Mouse (Mus musculus) macrophage (primary cell): ENCODE measurements around the gene Nmt1. TPM values are rescaled to one million over a fixed set of nuclear protein-coding genes. Genes with fewer than 3 reads are reported as not detected.
A peak's percentile ranks its signal among the peaks of the same experiment; 100 is the strongest.

Experiments
- H3K27ac ChIP-seq: fragments of 350-480 bp; formaldehyde crosslinking; 2 replicates; pipeline ENCODE4 v1.9.0; 2021
- H3K36me3 ChIP-seq: fragments of 350-480 bp; formaldehyde crosslinking; 2 replicates; pipeline ENCODE4 v1.9.0; 2021; ENCODE audit errors: inconsistent target
- H3K4me3 ChIP-seq: fragments of 350-480 bp; formaldehyde crosslinking; 2 replicates; pipeline ENCODE4 v1.9.0; 2021; ENCODE audit errors: inconsistent target
- H3K79me2 ChIP-seq: fragments of 350-480 bp; formaldehyde crosslinking; 2 replicates; pipeline ENCODE4 v1.9.0; 2021; ENCODE audit errors: inconsistent target
- WGBS: methylation state at CpG from one replicate; pipeline ENCODE4 v1.1.7; 2026; ENCODE audit warnings: inconsistent platforms; ENCODE audit not compliant: missing documents; 5-methylcytosine and 5-hydroxymethylcytosine counted together
- polyA plus RNA-seq: library from polyadenylated mRNA; stranded (reverse); fragments of 250-400 nt; gene quantifications from 3 replicates; pipeline ENCODE4 v1.2.4, GENCODE M21; 2018; ENCODE audit warnings: inconsistent platforms

The Nmt1 gene
- polyA plus RNA-seq, 1 experiment from 2014 or later: 58.0 TPM

- WGBS: 95% methylated on average over 6 of the region's 6 CpGs
- H3K4me3 ChIP-seq: no peak overlapping the region
- H3K27ac ChIP-seq: no peak overlapping the region
- H3K79me2 ChIP-seq: no peaks in the 10 kb centered on the region
- H3K36me3 ChIP-seq: no peaks in the 10 kb centered on the region
Observed at GRCm38 (mm10) chr11:103095801-103096200, 67.8 kb downstream of the Nmt1 start.

- Histone ChIP-seq H3K4me3 (no peak overlapping the region), H3K27ac (no peak overlapping the region), H3K36me3 (no peaks in the 10 kb centered on the region), H3K79me2 (no peaks in the 10 kb centered on the region)
- 85% methylated on average over 18 of the region's 22 CpGs for WGBS
Observed at GRCm38 (mm10) chr11:103096979-103097894, 69.2 kb downstream of the Nmt1 start.

- no peaks in the 10 kb centered on the region for H3K36me3 ChIP-seq
- H3K4me3 ChIP-seq: no peak overlapping the region
- no peak overlapping the region for H3K27ac ChIP-seq
- H3K79me2 ChIP-seq: no peaks in the 10 kb centered on the region
- 91% methylated on average over 11 of the region's 11 CpGs for WGBS
Observed at GRCm38 (mm10) chr11:103098531-103099190, 70.7 kb downstream of the Nmt1 start.

GRCm38 (mm10) chr11:103099352-103099940 lies 71.5 kb downstream of the Nmt1 start:
- 88% methylated on average over 12 of the region's 12 CpGs for WGBS
- no peaks in the 10 kb centered on the region for H3K36me3 ChIP-seq
- H3K4me3 ChIP-seq: no peak overlapping the region
- no peak overlapping the region for H3K27ac ChIP-seq
- H3K79me2 ChIP-seq: no peaks in the 10 kb centered on the region

- Histone ChIP-seq H3K79me2 (no peaks in the 10 kb centered on the region), H3K4me3 (no peak overlapping the region), H3K27ac (no peak overlapping the region), H3K36me3 (no peaks in the 10 kb centered on the region)
- WGBS: 74% methylated on average over 8 of the region's 8 CpGs
Observed at GRCm38 (mm10) chr11:103100361-103100760, 72.4 kb downstream of the Nmt1 start.

GRCm38 (mm10) chr11:103101481-103101865 lies 73.5 kb downstream of the Nmt1 start, which contains the start of the genes Plcd3 and Acbd4:
Gene Plcd3 (minus strand): TSS chr11:103101658.
Gene Acbd4 (plus strand): TSS chr11:103101682.
- no peaks in the 10 kb centered on the region for H3K36me3 ChIP-seq
- H3K4me3 ChIP-seq: peak within 1 kb of the TSS; percentile 24
- H3K79me2 ChIP-seq: no peaks in the 10 kb centered on the region
- 2% methylated on average over 34 of the region's 34 CpGs for WGBS
- no peak within 1 kb of the TSS for H3K27ac ChIP-seq

GRCm38 (mm10) chr11:103101866-103102501 lies 74.0 kb downstream of the Nmt1 start:
- no peaks in the 10 kb centered on the region for H3K79me2 ChIP-seq
- H3K36me3 ChIP-seq: no peaks in the 10 kb centered on the region
- no peak overlapping the region for H3K27ac ChIP-seq
- WGBS: 4% methylated on average over 30 of the region's 30 CpGs
- H3K4me3 ChIP-seq: peak overlapping the region; percentile 24

GRCm38 (mm10) chr11:103102725-103103349 lies 74.8 kb downstream of the Nmt1 start:
- peak overlapping the region; percentile 12; the same call in 1 of the 2 replicates for H3K27ac ChIP-seq
- H3K4me3 ChIP-seq: peak overlapping the region; percentile 85
- H3K36me3 ChIP-seq: no peaks in the 10 kb centered on the region
- H3K79me2 ChIP-seq: no peaks in the 10 kb centered on the region
- WGBS: under 1% methylated on average over 35 of the region's 35 CpGs

- Histone ChIP-seq H3K27ac (0 out of 2 replicates have a peak overlapping the region, but pooled peaks have one; percentile 12), H3K36me3 (no peaks in the 10 kb centered on the region), H3K4me3 (peak overlapping the region; percentile 85), H3K79me2 (no peaks in the 10 kb centered on the region)
- WGBS: 48% methylated on average over 7 of the region's 8 CpGs
Observed at GRCm38 (mm10) chr11:103103621-103104020, 75.6 kb downstream of the Nmt1 start.

- Histone ChIP-seq H3K27ac (no peak overlapping the region), H3K36me3 (no peaks in the 10 kb centered on the region), H3K79me2 (no peaks in the 10 kb centered on the region), H3K4me3 (no peak overlapping the region)
- WGBS: 92% methylated on average over 7 of the region's 7 CpGs
Observed at GRCm38 (mm10) chr11:103104469-103104868, 76.5 kb downstream of the Nmt1 start.

GRCm38 (mm10) chr11:103105180-103105725 lies 77.3 kb downstream of the Nmt1 start:
- WGBS: 95% methylated on average over 13 of the region's 14 CpGs
- no peaks in the 10 kb centered on the region for H3K79me2 ChIP-seq
- H3K27ac ChIP-seq: no peak overlapping the region
- no peak overlapping the region for H3K4me3 ChIP-seq
- no peaks in the 10 kb centered on the region for H3K36me3 ChIP-seq

- 94% methylated on average over 6 of the region's 6 CpGs for WGBS
- Histone ChIP-seq H3K27ac (no peak overlapping the region), H3K79me2 (no peaks in the 10 kb centered on the region), H3K36me3 (no peaks in the 10 kb centered on the region), H3K4me3 (no peak overlapping the region)
Observed at GRCm38 (mm10) chr11:103105810-103106209, 77.8 kb downstream of the Nmt1 start.

GRCm38 (mm10) chr11:103106386-103106785 lies 78.4 kb downstream of the Nmt1 start:
- Histone ChIP-seq H3K27ac (no peak overlapping the region), H3K36me3 (no peaks in the 10 kb centered on the region), H3K79me2 (no peaks in the 10 kb centered on the region), H3K4me3 (no peak overlapping the region)
- 90% methylated on average over 3 of the region's 4 CpGs for WGBS

GRCm38 (mm10) chr11:103111301-103111700 lies 83.3 kb downstream of the Nmt1 start:
- Histone ChIP-seq H3K36me3 (no peaks in the 10 kb centered on the region), H3K27ac (no peak overlapping the region), H3K4me3 (no peak overlapping the region), H3K79me2 (peaks cover 7% of the 10 kb centered on the region; the same call in 1 of the 2 replicates)
- WGBS: 85% methylated on average over 10 of the region's 10 CpGs
